Mouse (Mus musculus) C2C12 (cell line): ENCODE measurements at regions not wholly inside any gene's neighbourhood (a gene's known extent, or its start where the extent isn't known, plus 50 kb on each side); places are given as distances from the start of the nearest gene placed in this dataset.

Experiments used
- CEBPB ChIP-seq: IDR thresholded peaks from one replicate; pipeline ENCODE4 v1.6.1; 2011; ENCODE audit warnings: low read depth, mild to moderate bottlenecking, control low read depth, moderate library complexity
- CTCF ChIP-seq: IDR thresholded peaks from one replicate; pipeline ENCODE4 v1.5.1; 2011; ENCODE audit not compliant: control insufficient read depth, insufficient read depth, insufficient read length
- FOSL1 ChIP-seq: IDR thresholded peaks from one replicate; pipeline ENCODE4 v1.8.0; 2011; ENCODE audit warnings: mild to moderate bottlenecking, low read length; ENCODE audit not compliant: poor library complexity, insufficient read depth, severe bottlenecking
- MAX ChIP-seq: IDR thresholded peaks from one replicate; pipeline ENCODE4 v1.6.1; 2011; ENCODE audit warnings: mild to moderate bottlenecking, control low read depth
- MYOD1 ChIP-seq: IDR thresholded peaks from one replicate; pipeline ENCODE4 v1.6.1; 2011; ENCODE audit warnings: low read depth; ENCODE audit not compliant: control insufficient read depth, insufficient read length
- MYOG ChIP-seq: IDR thresholded peaks from one replicate; pipeline ENCODE4 v1.6.1; 2011; ENCODE audit not compliant: control insufficient read depth, insufficient read length; ENCODE audit errors: extremely low read depth
- USF1 ChIP-seq: IDR thresholded peaks from one replicate; pipeline ENCODE4 v1.6.1; 2011; ENCODE audit warnings: low read depth, mild to moderate bottlenecking, control low read depth, moderate library complexity

- TF ChIP-seq USF1: no peak
- no peak for TF ChIP-seq CTCF
- no peak for TF ChIP-seq MAX
- no peak for TF ChIP-seq MYOG
- no peak for TF ChIP-seq CEBPB
- TF ChIP-seq MYOD1: no peak
- no peak for TF ChIP-seq FOSL1
Measured at GRCm38 (mm10) chr13:101916876-101917275, 148.9 kb upstream of the Pik3r1 start.
